Mouse (Mus musculus) embryonic facial prominence, embryonic 11.5 days (tissue): ENCODE measurements around the gene Apex2. TPM values are rescaled to one million over a fixed set of nuclear protein-coding genes. Genes with fewer than 3 reads are reported as not detected.
"Not testable (repeated sequence)": the region's sequence is repeated elsewhere in the genome, so short reads cannot be mapped to it uniquely, and the experiment has no call there.

Experiments used
- ATAC-seq: fragments of 200-750 bp; cut with Nextera tagmentation; replicated peaks from 2 replicates; pipeline ENCODE4 v1.8.0; 2017; ENCODE audit warnings: low read depth; ENCODE audit not compliant: insufficient number of reproducible peaks, low FRiP score, low TSS enrichment
- DNase-seq: peaks from one replicate; pipeline ENCODE4 v3.0.0-alpha.2; 2015; ENCODE audit warnings: low spot score
- H3K27ac ChIP-seq: fragments of 300-500 bp; sonication (generic); replicated peaks from 2 replicates; pipeline ENCODE4 v1.5.1; 2014; ENCODE audit warnings: mild to moderate bottlenecking, low read depth, low read length, control low read depth
- H3K27me3 ChIP-seq: fragments of 300-500 bp; sonication (generic); 2 replicates; pipeline ENCODE4 v1.6.1; 2014; ENCODE audit warnings: mild to moderate bottlenecking, low read length, moderate library complexity, mixed read lengths; ENCODE audit not compliant: control insufficient read depth, insufficient read depth
- H3K36me3 ChIP-seq: fragments of 300-500 bp; sonication (generic); replicated peaks from 2 replicates; pipeline ENCODE4 v1.6.1; 2014; ENCODE audit warnings: low read depth, mild to moderate bottlenecking, low read length, moderate library complexity, mixed read lengths; ENCODE audit not compliant: control insufficient read depth, insufficient read depth
- H3K4me1 ChIP-seq: fragments of 300-500 bp; sonication (generic); 2 replicates; pipeline ENCODE4 v1.6.1; 2014; ENCODE audit warnings: low read length, mixed read lengths; ENCODE audit not compliant: control insufficient read depth, insufficient read depth
- H3K4me2 ChIP-seq: fragments of 300-500 bp; sonication (generic); 2 replicates; pipeline ENCODE4 v1.6.1; 2014; ENCODE audit warnings: low read depth, mild to moderate bottlenecking, control low read depth, low read length, moderate library complexity
- H3K4me3 ChIP-seq: fragments of 300-500 bp; sonication (generic); 2 replicates; pipeline ENCODE4 v1.5.1; 2014; ENCODE audit warnings: low read depth, low read length, control low read depth
- H3K9ac ChIP-seq: fragments of 300-500 bp; sonication (generic); replicated peaks from 2 replicates; pipeline ENCODE4 v1.6.1; 2014; ENCODE audit warnings: mild to moderate bottlenecking, control low read depth, low read length
- H3K9me3 ChIP-seq: fragments of 300-500 bp; sonication (generic); replicated peaks from 2 replicates; pipeline ENCODE4 v1.6.1; 2016; ENCODE audit warnings: mild to moderate bottlenecking, low read length, inconsistent platforms, mixed read lengths; ENCODE audit not compliant: control insufficient read depth
- WGBS: fragments of 180-500 bp; shearing (Covaris S2); extraction: QIAGEN DNeasy Blood & Tissue Kit; methylation state at CpG from one replicate; pipeline ENCODE4 v1.1.7; 2014; 5-methylcytosine and 5-hydroxymethylcytosine counted together
- microRNA-seq: library from miRNA; unstranded; fragments of <30 nt; microRNA quantifications from one replicate; pipeline ENCODE4, GENCODE M21; 2016; ENCODE audit warnings: borderline number of aligned reads
- polyA plus RNA-seq: library from polyadenylated mRNA; unstranded; fragments of >200 nt; fragmentation: Nextera tagmentation; extraction: Ambion mirVana; gene quantifications from 2 replicates; pipeline ENCODE4 v1.2.1, GENCODE M21; 2014

The Apex2 gene
- polyA plus RNA-seq, 1 experiment from 2014 or later = 25.8 TPM

DNA sequence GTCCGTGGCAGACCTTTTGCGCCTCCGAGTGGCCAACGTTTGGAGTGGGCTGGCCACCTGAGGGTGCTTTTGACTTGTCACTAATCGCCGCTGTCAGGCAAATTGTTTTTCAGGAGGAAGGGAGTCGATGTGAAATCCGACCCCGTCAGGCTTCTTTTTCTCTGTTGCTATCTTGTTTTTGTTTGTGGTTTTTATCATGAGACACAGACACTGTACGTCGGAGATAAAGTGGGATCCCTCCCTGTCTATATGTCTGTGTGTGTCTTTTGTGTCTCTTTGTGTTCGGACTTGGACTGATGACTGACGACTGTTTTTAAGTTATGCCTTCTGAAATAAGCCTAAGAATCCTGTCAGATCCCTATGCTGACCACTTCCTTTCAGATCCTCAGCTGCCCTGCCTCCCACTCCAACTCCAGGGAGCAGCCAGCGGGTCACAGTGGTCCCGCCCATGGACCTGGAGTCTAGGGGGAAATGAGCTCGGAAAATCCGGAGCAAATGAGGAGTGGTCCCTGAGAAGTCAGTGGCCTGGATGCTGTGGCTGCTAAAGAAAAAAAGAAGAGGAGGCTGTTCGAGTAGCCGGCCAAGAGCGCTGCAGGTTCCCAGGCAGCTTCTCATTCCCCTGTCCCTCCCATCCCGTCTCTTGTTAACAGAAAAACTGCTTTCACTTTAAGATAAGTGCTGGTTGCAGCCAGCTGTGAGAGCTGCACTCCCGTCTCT lies 103.2 kb downstream of the Apex2 start:
- DNase-seq, H3K27ac ChIP-seq, H3K27me3 ChIP-seq, H3K4me2 ChIP-seq, H3K9ac ChIP-seq, H3K4me1 ChIP-seq, H3K9me3 ChIP-seq, H3K36me3 ChIP-seq, ATAC-seq, H3K4me3 ChIP-seq: not testable (repeated sequence)
- 71% methylated on average over 6 of the region's 22 CpGs for WGBS

DNA sequence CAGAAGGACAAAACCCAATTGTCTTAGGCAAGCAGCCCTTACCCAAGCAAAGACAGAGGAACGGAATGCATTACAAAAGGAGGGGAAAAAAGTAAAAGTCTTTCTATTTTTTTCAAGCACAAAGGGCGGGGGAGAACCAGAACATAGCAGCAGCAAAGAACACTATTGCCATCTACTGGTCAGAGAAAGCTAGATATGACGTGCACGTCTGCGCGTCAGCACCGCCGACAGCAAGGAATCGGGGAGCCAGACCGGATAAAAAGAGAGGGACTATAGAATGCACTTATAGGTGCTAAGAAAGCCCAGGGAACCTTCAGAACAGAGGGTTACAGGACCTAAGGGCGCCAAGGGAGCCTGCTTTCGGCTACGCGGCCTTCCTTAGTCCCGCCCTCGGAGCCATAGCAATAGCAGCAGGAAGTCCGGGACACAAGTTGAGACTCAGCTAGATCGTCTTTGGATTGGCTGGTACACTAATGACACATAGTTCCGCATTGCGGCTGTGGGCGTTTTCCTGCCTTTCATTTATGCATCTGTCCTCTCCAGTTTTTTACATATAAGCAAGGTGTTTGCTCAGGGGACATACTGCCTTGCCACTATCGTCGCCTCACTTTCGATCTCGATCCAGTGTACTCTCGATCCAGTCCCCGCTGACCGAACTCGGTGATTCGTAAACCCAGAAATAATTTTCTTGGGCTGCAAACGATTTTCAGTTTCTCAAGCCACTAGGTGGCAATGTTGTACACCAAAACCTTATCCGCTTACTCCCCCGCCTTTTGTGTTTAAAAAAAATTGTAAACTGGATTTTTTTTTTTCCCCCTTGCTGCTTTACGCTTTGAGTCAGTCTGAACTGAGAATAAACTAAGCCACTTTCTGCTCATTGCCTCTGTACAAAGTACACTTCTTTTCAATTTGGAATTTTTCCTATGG lies 111.6 kb downstream of the Apex2 start:
- peak overlapping the region; percentile 56 for H3K9ac ChIP-seq
- H3K27me3 ChIP-seq = no peaks in the 10 kb centered on the region
- peak; percentile 96 for ATAC-seq
- WGBS = under 1% methylated on average over 34 of the region's 34 CpGs
- H3K4me3 ChIP-seq = peak overlapping the region; percentile 38
- DNase-seq = peak; percentile 88
- H3K36me3 ChIP-seq = no peaks in the 10 kb centered on the region
- no peaks in the 10 kb centered on the region for H3K9me3 ChIP-seq
- no peaks in the 10 kb centered on the region for H3K4me1 ChIP-seq
- H3K4me2 ChIP-seq = no peak overlapping the region
- H3K27ac ChIP-seq = peak overlapping the region; percentile 78; the same call in 1 of the 2 replicates

GRCm38 (mm10) chrX:150471416-150471815 lies 118.3 kb downstream of the Apex2 start:
- H3K4me3 ChIP-seq = no peak overlapping the region
- no peak overlapping the region for H3K4me2 ChIP-seq
- no peaks in the 10 kb centered on the region for H3K4me1 ChIP-seq
- no peak overlapping the region for H3K27ac ChIP-seq
- H3K36me3 ChIP-seq = no peaks in the 10 kb centered on the region
- H3K9me3 ChIP-seq = no peaks in the 10 kb centered on the region
- 100% methylated on average over 1 of the region's 1 CpGs for WGBS
- H3K27me3 ChIP-seq = no peaks in the 10 kb centered on the region
- no peak for DNase-seq
- ATAC-seq = no peak
- H3K9ac ChIP-seq = no peak overlapping the region

Small RNA genes within 50 kb of the gene (microRNA-seq; reads per million reads assigned to microRNA genes)
- not detected for gene Mir3620

Other genes starting within 250 kb of the Apex2 start
- gene Tmem29, start 130.7 kb downstream of the Apex2 start, polyA plus RNA-seq = 43.1 and 48.5 TPM in 2 replicates
- 39.2 and 44.4 TPM in 2 replicates for gene Alas2, start 42.5 kb downstream of the Apex2 start, polyA plus RNA-seq
- 8.9 and 10.4 TPM in 2 replicates for gene Pfkfb1, start 1.6 kb downstream of the Apex2 start, polyA plus RNA-seq
- 44.9 and 45.9 TPM in 2 replicates for gene Tro, start 67.7 kb upstream of the Apex2 start, polyA plus RNA-seq
- 537 and 556 TPM in 2 replicates for gene Maged2, start 224.5 kb upstream of the Apex2 start, polyA plus RNA-seq